Mouse (Mus musculus): ENCODE data around the gene Epb41l5.

Gene Epb41l5

DNA sequence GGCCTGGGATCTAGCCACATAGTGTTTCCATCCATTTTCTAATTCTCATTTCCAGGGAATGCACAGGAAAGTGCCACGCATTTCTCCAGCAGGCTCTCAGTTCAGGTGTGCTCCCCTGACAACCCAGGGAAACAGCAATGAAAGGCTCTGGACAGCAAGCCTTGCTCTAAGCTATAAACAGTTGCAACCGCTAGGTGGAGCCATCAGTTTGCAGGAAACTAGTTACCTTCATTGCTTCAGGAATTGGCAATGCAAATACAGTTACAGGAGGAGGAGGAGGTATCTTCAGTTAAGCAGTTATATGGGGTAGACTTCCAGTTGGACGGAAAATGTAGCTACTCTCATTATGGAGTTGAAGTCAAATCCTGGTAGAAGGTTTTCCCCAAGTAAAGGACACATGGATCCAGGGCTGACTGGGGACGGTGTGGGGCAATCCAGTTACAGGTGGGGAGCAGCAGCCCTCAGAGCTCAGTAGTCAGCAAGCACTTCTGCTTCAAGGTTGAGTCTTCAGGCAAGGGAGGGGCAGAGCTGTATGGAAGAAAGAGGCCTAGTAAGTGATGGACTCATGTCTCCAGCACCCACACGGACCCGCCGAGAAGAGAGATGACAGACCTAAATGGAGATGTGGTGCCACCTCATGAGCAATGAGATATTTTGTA is 100.0 kb downstream of the Epb41l5 start:
- no peak for TF ChIP-seq GATA4 (IDR thresholded peaks at IDR 0.05; ENCODE audit: insufficient replicate concordance, low read length)

DNA sequence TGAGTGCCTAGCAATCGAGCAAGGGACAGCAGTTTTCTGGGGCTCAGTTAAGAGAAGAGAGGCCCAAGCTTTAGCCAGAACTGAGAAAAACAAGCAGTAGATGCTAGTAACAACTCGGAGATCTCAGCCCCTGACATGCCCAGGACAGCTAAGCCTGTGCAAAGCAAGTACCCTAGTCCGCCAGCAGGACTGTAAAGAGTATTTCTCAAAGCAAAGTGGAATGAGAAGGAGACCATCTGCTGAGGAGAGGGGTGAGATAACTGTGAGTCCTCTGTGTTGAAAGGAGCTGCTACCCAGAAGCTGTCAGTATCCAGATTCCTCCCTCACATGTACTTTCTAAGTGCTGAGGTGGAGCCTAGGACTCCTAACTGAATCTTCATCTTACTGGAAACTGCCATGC is 102.3 kb downstream of the Epb41l5 start:
- no peak for TF ChIP-seq GATA4 (IDR thresholded peaks at IDR 0.05; ENCODE audit: insufficient replicate concordance, low read length)

DNA sequence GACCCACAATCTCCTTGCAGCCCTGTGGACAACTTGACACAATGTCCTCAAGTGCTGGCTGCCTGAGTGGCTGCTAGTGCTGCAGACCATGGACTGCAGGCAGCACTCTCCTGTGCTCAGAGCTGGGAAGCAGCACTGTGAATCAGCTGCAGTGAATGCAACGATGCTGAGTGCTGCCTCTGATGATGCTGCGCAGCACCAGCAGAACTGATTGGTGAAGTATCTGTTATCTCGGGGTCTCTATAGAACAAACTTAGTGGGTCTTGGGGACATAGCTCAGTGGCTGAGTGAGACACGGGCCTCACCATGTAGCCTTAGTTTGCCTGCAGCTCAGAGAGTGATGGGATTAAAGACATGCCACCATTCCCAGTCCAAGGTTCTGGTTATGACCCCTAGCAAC is 103.1 kb downstream of the Epb41l5 start:
- TF ChIP-seq GATA4 (IDR thresholded peaks at IDR 0.05; ENCODE audit: insufficient replicate concordance, low read length), result no peak

DNA sequence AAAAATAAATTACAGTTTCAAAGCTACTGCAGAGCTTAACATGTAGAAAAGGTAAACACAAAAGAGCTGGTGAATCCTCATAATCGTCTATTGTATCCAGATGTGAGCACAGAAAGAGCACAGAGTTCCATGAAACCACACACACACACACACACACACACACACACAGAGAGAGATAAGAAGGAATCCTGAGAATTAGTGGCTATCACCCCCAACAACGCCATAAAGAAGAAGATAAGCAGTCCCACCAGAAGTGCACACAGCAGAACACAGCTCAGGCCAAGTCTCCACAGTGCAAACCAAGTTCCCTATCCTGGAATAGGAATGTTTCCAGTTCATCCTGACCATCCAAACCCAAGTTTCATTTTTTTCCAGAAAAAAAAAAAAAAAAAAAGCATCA is 103.6 kb downstream of the Epb41l5 start:
- TF ChIP-seq GATA4 (IDR thresholded peaks at IDR 0.05; ENCODE audit: insufficient replicate concordance, low read length), result no peak

DNA sequence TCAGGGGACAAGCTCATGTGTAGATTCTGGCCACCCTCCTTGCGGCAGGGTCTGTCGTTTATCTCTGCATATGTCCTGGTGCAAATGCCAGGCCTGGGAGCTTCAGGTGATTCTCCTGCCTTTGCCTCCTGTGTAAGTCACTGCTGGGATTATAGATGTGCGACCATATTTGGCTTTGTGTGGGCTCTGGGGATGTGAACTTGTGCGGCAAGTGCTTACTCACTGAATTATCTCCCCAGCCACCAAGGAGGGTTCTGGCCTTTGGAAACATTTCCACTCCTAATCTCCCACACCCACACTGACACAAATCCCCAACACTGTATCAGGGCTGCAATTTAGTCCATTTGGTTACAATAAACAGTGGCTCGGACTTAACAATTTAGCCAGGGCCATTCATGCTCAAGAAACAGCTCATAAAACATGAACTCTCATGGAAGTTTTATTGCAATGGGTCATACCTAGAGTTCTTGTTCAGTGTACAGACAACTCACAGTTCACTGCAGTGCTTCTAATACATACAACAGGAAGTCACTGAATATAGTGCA is 104.1 kb downstream of the Epb41l5 start:
- no peak for TF ChIP-seq GATA4 (IDR thresholded peaks at IDR 0.05; ENCODE audit: insufficient replicate concordance, low read length)

DNA sequence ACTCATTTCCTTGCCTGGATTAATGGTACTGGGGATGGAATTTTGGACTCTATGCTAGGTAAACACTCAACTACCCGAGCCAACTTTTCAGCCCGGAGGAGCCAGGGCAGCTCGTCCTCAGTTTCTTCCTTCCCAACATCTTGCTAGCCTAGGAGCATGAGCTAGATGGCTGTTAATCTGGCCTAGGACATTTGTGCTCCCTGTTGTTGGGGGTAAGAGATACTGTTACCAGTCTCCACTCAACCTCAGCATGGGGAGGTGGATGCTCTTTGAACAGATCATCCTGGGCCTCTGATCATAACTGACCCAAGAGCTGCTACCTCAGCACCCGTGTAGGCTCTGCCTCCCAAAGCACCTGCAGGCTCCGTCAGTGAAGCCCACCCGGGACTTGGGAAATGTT is 105.5 kb downstream of the Epb41l5 start:
- no peak for TF ChIP-seq GATA4 (IDR thresholded peaks at IDR 0.05; ENCODE audit: insufficient replicate concordance, low read length)

GRCm38 (mm10) chr1:119541570-119541969 is 107.2 kb downstream of the Epb41l5 start:
- no peak for TF ChIP-seq GATA4 (IDR thresholded peaks at IDR 0.05; ENCODE audit: insufficient replicate concordance, low read length)

GRCm38 (mm10) chr1:119540836-119541557 is 107.8 kb downstream of the Epb41l5 start:
- no peak for TF ChIP-seq GATA4 (IDR thresholded peaks at IDR 0.05; ENCODE audit: insufficient replicate concordance, low read length)

DNA sequence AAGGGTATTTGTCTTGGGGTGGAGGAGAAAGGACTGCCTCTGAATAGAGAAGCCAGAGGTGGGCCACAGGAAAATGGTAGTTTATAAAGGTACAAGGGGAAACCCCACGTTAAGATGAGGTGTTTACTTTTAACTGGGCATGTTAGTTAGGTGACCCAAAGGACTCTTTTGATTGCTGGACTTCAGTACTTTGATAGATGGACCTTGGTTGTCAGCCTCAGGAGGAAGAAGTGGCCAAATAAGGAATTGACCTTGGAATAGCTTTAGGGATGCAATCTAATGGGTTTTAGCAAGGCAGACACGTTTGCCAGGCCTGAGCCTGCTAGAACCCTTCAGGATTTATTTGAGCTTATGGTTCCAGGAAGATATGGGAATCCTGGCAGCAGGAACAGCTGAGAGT is 109.5 kb downstream of the Epb41l5 start:
- TF ChIP-seq GATA4 (IDR thresholded peaks at IDR 0.05; ENCODE audit: insufficient replicate concordance, low read length), result no peak

GRCm38 (mm10) chr1:119537651-119538050 is 111.1 kb downstream of the Epb41l5 start:
- no peak for TF ChIP-seq GATA4 (IDR thresholded peaks at IDR 0.05; ENCODE audit: insufficient replicate concordance, low read length)

DNA sequence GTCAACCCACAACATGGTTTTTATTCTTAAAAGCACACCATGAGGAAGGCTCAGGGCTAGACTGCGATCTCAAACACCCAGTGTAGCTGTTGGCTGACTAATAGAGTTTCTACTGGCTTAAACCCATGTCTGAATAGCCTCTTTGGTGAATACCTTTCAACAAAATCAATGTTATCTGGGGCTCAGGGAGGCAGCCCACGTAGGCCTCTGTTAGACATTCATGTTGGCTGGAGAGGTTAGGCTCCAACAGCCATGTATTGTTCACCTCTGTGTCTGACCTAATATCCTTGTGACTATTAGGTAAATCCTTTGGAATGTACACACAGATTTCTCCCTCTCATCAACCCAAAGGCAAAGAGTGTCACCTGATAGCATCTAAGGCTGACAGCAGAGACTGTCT is 112.7 kb downstream of the Epb41l5 start:
- TF ChIP-seq GATA4 (IDR thresholded peaks at IDR 0.05; ENCODE audit: insufficient replicate concordance, low read length), result no peak

DNA sequence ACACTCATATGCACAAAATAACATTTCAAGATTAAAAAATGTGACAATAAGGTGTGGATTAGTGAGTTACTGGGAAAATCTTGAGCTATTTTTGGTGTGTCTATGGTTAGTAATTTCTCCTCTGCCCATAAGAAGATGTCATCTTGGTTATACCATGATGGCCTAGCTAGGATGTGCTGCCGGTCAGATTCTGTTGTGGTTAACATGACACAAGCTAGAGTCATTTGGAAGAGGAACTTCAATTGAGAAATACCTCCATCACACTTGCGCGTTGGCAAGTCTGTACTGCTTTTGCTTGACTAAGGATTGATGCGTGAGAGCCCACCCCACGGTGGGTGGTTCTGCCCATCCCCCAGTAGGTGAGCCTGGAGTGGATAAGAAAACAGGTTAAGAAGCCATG is 114.5 kb downstream of the Epb41l5 start:
- no peak for TF ChIP-seq GATA4 (IDR thresholded peaks at IDR 0.05; ENCODE audit: insufficient replicate concordance, low read length)

GRCm38 (mm10) chr1:119533093-119533805 is 115.6 kb downstream of the Epb41l5 start:
- TF ChIP-seq GATA4 (IDR thresholded peaks at IDR 0.05; ENCODE audit: insufficient replicate concordance, low read length), result no peak

GRCm38 (mm10) chr1:119532165-119532564 is 116.6 kb downstream of the Epb41l5 start:
- no peak for TF ChIP-seq GATA4 (IDR thresholded peaks at IDR 0.05; ENCODE audit: insufficient replicate concordance, low read length)

DNA sequence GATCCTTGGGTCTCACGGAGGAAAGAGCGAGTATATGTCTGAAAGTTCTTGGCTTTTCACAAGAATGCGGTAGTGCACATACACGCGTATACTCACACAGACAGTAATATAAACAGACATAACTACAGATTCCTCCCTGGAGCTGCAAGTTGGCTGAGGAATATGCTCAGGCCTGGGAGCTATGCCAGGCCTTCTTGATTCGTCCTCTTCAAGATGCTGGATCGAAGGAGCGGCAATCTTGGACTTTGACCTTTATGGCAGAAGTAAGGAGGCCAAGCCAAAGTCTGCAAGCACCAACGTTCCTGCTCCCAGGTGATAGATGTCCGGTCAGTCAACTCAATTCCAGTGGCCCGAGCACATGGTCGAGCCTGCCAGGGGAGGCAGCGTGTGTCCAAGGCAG is 117.9 kb downstream of the Epb41l5 start:
- TF ChIP-seq GATA4 (IDR thresholded peaks at IDR 0.05; ENCODE audit: insufficient replicate concordance, low read length), result no peak
